Mouse (Mus musculus) liver, postnatal 0 days (tissue): ENCODE measurements at regions not wholly inside any gene's neighbourhood (a gene's known extent, or its start where the extent isn't known, plus 50 kb on each side); places are given as distances from the start of the nearest gene placed in this dataset.

Source experiments
- ATAC-seq: fragments of 200-750 bp; cut with Nextera tagmentation; 2 replicates; pipeline ENCODE4 v1.8.0; 2017; ENCODE audit warnings: mild to moderate bottlenecking, moderate library complexity
- DNase-seq: peaks from one replicate; pipeline ENCODE4 v3.0.0-alpha.2; 2016
- H3K27ac ChIP-seq: fragments of 300-500 bp; sonication (generic); 2 replicates; pipeline ENCODE4 v1.5.1; 2014; ENCODE audit warnings: antibody characterized with exemption, moderate library complexity, mild to moderate bottlenecking, low read depth
- H3K27me3 ChIP-seq: fragments of 300-500 bp; sonication (generic); 2 replicates; pipeline ENCODE4 v1.6.1; 2014; ENCODE audit warnings: low read length, control low read depth, mixed read lengths; ENCODE audit not compliant: insufficient read depth
- H3K36me3 ChIP-seq: fragments of 300-500 bp; sonication (generic); replicated peaks from 2 replicates; pipeline ENCODE4 v1.6.1; 2014; ENCODE audit warnings: mild to moderate bottlenecking, control low read depth, low read length, moderate library complexity, mixed read lengths; ENCODE audit not compliant: insufficient read depth
- H3K4me1 ChIP-seq: fragments of 300-500 bp; sonication (generic); 2 replicates; pipeline ENCODE4 v1.6.1; 2014; ENCODE audit warnings: antibody characterized with exemption, mild to moderate bottlenecking, control low read depth; ENCODE audit not compliant: insufficient read depth
- H3K4me2 ChIP-seq: fragments of 300-500 bp; sonication (generic); 2 replicates; pipeline ENCODE4 v1.6.1; 2014; ENCODE audit warnings: low read depth, mild to moderate bottlenecking, low read length, moderate library complexity, mixed read lengths
- H3K4me3 ChIP-seq: fragments of 300-500 bp; sonication (generic); 2 replicates; pipeline ENCODE4 v1.5.1; 2014; ENCODE audit warnings: low read depth, low read length
- H3K9ac ChIP-seq: fragments of 300-500 bp; sonication (generic); replicated peaks from 2 replicates; pipeline ENCODE4 v1.6.1; 2014; ENCODE audit warnings: mild to moderate bottlenecking, moderate library complexity
- H3K9me3 ChIP-seq: fragments of 300-500 bp; sonication (generic); 2 replicates; pipeline ENCODE4 v1.6.1; 2016; ENCODE audit warnings: mild to moderate bottlenecking, control low read depth, low read length, mixed read lengths
- CTCF ChIP-seq: sonication (generic); IDR thresholded peaks from 2 replicates; pipeline ENCODE4 v1.5.1; 2016; ENCODE audit warnings: antibody characterized with exemption, low read depth
- EP300 ChIP-seq: IDR thresholded peaks from 2 replicates; pipeline ENCODE4 v1.6.1; 2016; ENCODE audit warnings: antibody characterized with exemption, low read depth, mild to moderate bottlenecking
- WGBS: fragments of 180-500 bp; shearing (Covaris S2); extraction: QIAGEN DNeasy Blood & Tissue Kit; methylation state at CpG from one replicate; pipeline ENCODE4 v1.1.7; 2014; ENCODE audit not compliant: insufficient replicate concordance; 5-methylcytosine and 5-hydroxymethylcytosine counted together

GRCm38 (mm10) chr8:8477456-8477855 is 183.6 kb downstream of the Efnb2 start:
- Histone ChIP-seq H3K27ac (no peak overlapping the region), H3K27me3 (no peaks in the 10 kb centered on the region), H3K4me1 (no peaks in the 10 kb centered on the region), H3K9ac (no peak overlapping the region), H3K9me3 (no peaks in the 10 kb centered on the region), H3K4me3 (no peak overlapping the region), H3K4me2 (no peak overlapping the region), H3K36me3 (no peaks in the 10 kb centered on the region)
- TF ChIP-seq CTCF (no peak), EP300 (no peak)
- WGBS = 67% methylated on average over 5 of the region's 5 CpGs
- ATAC-seq (no peak), DNase-seq (no peak)

GRCm38 (mm10) chr8:8468552-8468951 is 192.5 kb downstream of the Efnb2 start:
- no peak overlapping the region for H3K9ac ChIP-seq
- H3K9me3 ChIP-seq = no peaks in the 10 kb centered on the region
- no peak for ATAC-seq
- H3K36me3 ChIP-seq = no peaks in the 10 kb centered on the region
- no peak for TF ChIP-seq CTCF
- no peak overlapping the region for H3K4me2 ChIP-seq
- no peak for DNase-seq
- no peak overlapping the region for H3K27ac ChIP-seq
- H3K4me1 ChIP-seq = no peaks in the 10 kb centered on the region
- H3K27me3 ChIP-seq = no peaks in the 10 kb centered on the region
- 46% methylated on average over 3 of the region's 3 CpGs for WGBS
- H3K4me3 ChIP-seq = no peak overlapping the region

- H3K27me3 ChIP-seq = no peaks in the 10 kb centered on the region
- no peaks in the 10 kb centered on the region for H3K9me3 ChIP-seq
- no peak for ATAC-seq
- H3K36me3 ChIP-seq = no peaks in the 10 kb centered on the region
- no peak overlapping the region for H3K4me2 ChIP-seq
- DNase-seq = no peak
- H3K27ac ChIP-seq = no peak overlapping the region
- H3K9ac ChIP-seq = no peak overlapping the region
- no peaks in the 10 kb centered on the region for H3K4me1 ChIP-seq
- 23% methylated on average over 6 of the region's 6 CpGs for WGBS
- no peak overlapping the region for H3K4me3 ChIP-seq
- no peak for TF ChIP-seq EP300
- TF ChIP-seq CTCF = no peak
Observed at GRCm38 (mm10) chr8:8466526-8467244, 194.4 kb downstream of the Efnb2 start.

- Histone ChIP-seq H3K27ac (no peak overlapping the region), H3K4me2 (no peak overlapping the region), H3K4me3 (no peak overlapping the region), H3K4me1 (no peaks in the 10 kb centered on the region), H3K9ac (no peak overlapping the region), H3K36me3 (no peaks in the 10 kb centered on the region), H3K27me3 (no peaks in the 10 kb centered on the region), H3K9me3 (no peaks in the 10 kb centered on the region)
- ATAC-seq = no peak; the same call in 1 of the 2 replicates
- DNase-seq = no peak
- 42% methylated on average over 2 of the region's 2 CpGs for WGBS
- no peak for TF ChIP-seq CTCF
- no peak for TF ChIP-seq EP300
Observed at GRCm38 (mm10) chr8:8462455-8462854, 198.6 kb downstream of the Efnb2 start.

- ATAC-seq (no peak), DNase-seq (no peak)
- no peaks in the 10 kb centered on the region for H3K9me3 ChIP-seq
- H3K27me3 ChIP-seq = no peaks in the 10 kb centered on the region
- WGBS = 49% methylated on average over 5 of the region's 5 CpGs
- H3K4me3 ChIP-seq = no peak overlapping the region
- H3K36me3 ChIP-seq = no peaks in the 10 kb centered on the region
- H3K27ac ChIP-seq = no peak overlapping the region
- no peaks in the 10 kb centered on the region for H3K4me1 ChIP-seq
- TF ChIP-seq EP300 = no peak
- no peak for TF ChIP-seq CTCF
- H3K4me2 ChIP-seq = no peak overlapping the region
- no peak overlapping the region for H3K9ac ChIP-seq
Observed at GRCm38 (mm10) chr8:8457536-8457935, 203.5 kb downstream of the Efnb2 start.

- H3K4me2 ChIP-seq = no peak overlapping the region
- no peak for DNase-seq
- ATAC-seq = no peak
- no peaks in the 10 kb centered on the region for H3K4me1 ChIP-seq
- H3K27ac ChIP-seq = no peak overlapping the region
- H3K9me3 ChIP-seq = no peaks in the 10 kb centered on the region
- H3K9ac ChIP-seq = no peak overlapping the region
- TF ChIP-seq EP300 = no peak
- no peak for TF ChIP-seq CTCF
- no peaks in the 10 kb centered on the region for H3K36me3 ChIP-seq
- H3K27me3 ChIP-seq = no peaks in the 10 kb centered on the region
- 74% methylated on average over 6 of the region's 6 CpGs for WGBS
- no peak overlapping the region for H3K4me3 ChIP-seq
Observed at GRCm38 (mm10) chr8:8453944-8454343, 207.1 kb downstream of the Efnb2 start.

GRCm38 (mm10) chr8:8452226-8452625 is 208.8 kb downstream of the Efnb2 start:
- H3K9me3 ChIP-seq = no peaks in the 10 kb centered on the region
- DNase-seq (peak; percentile 29), ATAC-seq (peak; percentile 74)
- TF ChIP-seq EP300 (peak; percentile 28; the same call in 1 of the 2 replicates), CTCF (no peak)
- no peak overlapping the region for H3K27ac ChIP-seq
- H3K27me3 ChIP-seq = no peaks in the 10 kb centered on the region
- no peaks in the 10 kb centered on the region for H3K36me3 ChIP-seq
- H3K4me1 ChIP-seq = no peaks in the 10 kb centered on the region
- WGBS = 56% methylated on average over 9 of the region's 9 CpGs
- no peak overlapping the region for H3K9ac ChIP-seq
- no peak overlapping the region for H3K4me3 ChIP-seq
- H3K4me2 ChIP-seq = no peak overlapping the region
